Mouse (Mus musculus): ENCODE measurements around the gene Reg4.

Reg4 gene

DNA sequence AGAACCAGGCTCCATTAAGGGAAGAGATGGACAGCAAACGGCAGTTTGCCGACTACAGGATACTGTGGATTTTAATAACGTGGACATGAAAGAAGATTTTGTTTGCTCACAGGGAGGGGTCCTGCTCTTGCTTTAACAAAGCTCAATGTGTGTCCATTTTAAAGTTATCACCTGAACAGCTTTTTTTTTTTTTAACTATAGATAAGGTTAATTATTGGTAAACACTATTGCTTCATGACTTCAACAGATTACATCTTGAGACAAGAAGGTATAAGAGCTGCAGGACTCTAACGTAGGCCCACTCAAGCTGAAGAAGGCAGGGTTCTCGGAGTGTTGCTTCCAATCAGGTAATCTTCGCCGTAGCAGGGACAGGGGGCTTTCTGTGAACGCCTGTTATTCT, at the start of gene Reg4:
Reg4 (plus strand) TSS at position 301 of the 400 bp plus-strand sequence.
- DNase-seq: no peak

DNA sequence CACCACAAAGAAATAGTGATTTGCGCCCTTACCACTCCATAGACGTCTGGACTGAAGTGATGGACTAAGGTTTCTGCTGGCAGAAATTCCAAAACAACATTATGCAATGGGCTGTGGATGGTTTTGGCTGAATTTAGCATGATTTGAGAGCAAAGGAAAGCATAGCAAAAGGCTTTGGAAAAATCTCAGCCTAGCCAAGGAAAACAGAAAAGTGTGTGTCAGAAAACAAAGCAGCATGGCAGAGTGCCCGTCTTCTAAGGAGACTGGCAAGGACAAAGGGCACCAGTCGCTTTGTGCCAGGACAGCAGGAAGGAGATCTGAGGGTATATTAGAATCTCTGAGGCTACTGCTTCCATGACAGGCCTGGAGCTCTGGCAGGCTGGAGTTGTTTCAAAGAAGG, 43.6 kb upstream of the Reg4 start:
- DNase-seq: peak; percentile 44

DNA sequence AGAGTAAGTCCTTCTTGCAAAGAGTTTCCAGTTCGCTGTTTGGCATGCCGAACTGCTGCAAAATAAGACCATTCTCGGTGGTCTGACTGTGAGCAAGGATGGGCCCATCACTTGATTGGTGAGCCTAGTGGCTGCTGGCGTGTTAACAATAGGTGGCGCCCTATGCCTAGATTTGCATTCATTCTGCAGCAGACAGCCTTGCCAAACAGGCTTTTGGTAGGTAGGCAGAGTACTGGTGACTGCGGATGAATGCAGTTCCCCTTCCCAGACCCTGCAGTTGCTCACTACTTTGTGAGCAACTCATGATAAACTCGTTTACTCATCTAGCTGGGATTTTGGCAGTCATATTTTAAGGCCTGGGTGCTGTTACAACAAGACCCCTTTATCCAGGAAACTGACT, 41.2 kb upstream of the Reg4 start:
- DNase-seq: peak; percentile 34

DNA sequence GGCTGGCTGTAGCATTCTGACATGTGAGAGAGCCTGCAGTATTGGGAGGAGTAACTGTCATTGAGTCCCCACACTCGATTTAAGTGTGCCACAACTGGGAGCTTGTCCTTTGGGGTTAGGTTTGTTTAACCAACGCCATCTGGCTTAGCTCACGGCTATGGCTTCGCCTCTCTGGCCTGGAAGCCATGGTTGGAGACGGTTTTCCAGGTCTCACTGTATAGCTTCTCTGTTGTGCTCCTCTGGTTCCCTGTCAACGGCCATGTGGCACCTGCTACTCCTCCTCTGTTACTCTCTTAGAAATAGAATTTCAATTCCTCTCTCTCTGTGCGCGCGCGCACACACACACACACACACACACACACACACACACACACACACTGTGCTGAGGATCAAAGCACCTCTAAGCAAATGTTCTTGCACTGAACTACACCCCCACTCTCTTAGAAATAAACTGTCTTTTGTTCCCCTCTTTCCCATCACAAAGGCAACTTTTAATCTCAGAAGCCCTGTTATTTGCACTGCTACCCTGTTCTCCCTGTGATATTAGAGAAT, 36.7 kb upstream of the Reg4 start:
- no peak for DNase-seq

- DNase-seq: no peak
Observed at GRCm38 (mm10) chr3:98187777-98188176, 34.2 kb upstream of the Reg4 start.

DNA sequence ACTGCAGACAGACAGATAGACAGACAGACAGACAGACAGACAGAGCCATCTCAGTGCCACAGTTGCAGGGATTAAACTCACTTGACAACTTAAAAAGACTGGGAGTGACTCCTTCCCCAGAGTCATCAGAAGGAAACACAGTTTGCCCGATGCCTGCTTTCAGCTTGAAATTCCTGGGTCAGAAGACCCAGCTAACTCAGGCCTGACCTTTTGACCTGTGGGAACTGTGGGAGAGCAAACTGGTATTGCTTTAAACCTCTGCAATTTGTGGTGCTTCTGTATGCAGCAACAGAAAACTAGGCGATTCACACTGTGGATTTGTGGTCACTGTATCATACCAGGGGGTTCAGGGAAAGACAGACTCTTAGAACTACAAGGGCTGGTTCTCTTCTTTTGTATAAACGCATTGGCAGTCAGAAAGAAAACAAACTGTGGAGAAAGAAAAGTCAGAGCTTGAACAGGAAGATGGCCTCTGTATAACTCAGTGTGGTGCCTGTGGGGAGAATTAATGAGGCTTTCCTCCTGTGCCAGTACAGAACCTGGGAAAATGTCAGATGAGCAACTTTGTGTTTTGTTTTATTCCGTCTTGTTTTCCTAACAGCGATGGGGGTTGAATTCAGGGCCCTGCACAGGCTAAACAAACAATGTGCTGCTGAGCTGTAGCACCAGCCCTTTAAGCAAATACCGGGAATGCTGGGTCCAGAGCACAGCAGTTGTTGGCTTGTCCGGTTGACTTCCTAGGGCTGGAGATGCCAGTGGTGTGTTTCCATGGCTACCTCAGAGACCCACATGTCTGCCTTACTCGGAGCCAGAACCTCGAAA, 24.0 kb upstream of the Reg4 start:
- DNase-seq: no peak

GRCm38 (mm10) chr3:98199747-98200146, 22.2 kb upstream of the Reg4 start:
- no peak for DNase-seq

- no peak for DNase-seq
Observed at GRCm38 (mm10) chr3:98203282-98203681, 18.7 kb upstream of the Reg4 start.

- no peak for DNase-seq
Observed at GRCm38 (mm10) chr3:98206977-98207376, 15.0 kb upstream of the Reg4 start.

DNA sequence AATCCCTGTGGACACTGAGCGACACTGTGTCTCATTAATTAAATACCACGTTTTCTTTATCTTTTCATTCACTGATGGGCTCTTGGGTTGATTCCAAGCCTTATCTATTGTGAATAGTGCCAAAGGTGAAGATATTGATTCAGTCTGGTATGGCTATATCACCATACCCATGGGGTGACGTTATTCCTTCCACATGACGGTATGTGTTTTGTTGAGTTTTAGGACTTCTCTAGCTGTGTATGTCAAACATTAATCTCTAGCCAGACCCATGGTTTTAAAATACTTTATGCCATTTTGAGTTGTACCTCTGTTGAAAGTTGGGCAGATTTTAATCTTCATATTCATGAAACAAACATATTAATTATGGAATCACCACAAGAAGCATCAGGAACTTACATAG, 12.8 kb upstream of the Reg4 start:
- DNase-seq: no peak

- no peak for DNase-seq
Observed at GRCm38 (mm10) chr3:98210860-98211259, 11.1 kb upstream of the Reg4 start.

GRCm38 (mm10) chr3:98211301-98212081, 10.5 kb upstream of the Reg4 start:
- peak; percentile 34 for DNase-seq

GRCm38 (mm10) chr3:98216296-98216695, 5.7 kb upstream of the Reg4 start:
- no peak for DNase-seq

DNA sequence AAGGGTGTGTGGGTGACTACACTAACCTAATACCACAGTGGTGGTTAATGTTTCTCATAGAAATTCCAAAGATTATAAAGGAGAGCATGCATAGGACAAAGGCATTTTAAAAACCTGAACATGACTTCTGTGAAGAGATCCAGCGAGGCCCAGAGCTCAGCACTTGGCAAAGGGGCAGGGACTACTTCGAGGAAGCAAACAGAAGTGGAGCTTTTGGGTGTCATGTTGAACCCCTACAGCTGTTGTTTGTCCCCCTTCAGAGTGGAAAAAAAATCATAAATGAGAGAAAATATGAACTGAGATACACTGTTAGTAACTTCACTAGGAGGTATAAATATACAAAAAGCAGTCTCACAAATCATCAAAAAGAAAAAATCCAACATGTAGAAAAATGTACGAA, 1.3 kb downstream of the Reg4 start:
- no peak for DNase-seq

- DNase-seq: peak; percentile 71
Observed at GRCm38 (mm10) chr3:98223783-98224580, 2.0 kb downstream of the Reg4 start.

GRCm38 (mm10) chr3:98224975-98225374, 3.0 kb downstream of the Reg4 start:
- DNase-seq: no peak

DNA sequence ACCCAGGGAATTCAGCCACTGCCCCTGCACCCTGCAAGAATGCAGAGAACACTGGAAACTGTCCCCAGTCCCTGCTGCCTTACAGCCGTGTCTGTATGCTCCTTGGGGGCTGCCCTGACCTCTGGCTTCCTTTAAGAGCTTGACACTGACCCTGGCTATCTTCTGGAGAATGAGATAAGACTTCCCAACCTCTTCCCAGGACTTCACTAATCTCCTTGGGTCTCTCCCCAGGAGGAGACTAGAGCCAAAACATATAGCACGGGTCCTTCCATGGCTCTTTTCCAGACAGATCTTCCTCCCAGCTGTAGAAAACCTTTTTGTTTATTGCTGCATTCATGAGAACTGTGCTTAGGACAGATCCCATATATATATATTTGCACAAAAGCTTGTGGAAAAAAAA, 3.8 kb downstream of the Reg4 start:
- no peak for DNase-seq

DNA sequence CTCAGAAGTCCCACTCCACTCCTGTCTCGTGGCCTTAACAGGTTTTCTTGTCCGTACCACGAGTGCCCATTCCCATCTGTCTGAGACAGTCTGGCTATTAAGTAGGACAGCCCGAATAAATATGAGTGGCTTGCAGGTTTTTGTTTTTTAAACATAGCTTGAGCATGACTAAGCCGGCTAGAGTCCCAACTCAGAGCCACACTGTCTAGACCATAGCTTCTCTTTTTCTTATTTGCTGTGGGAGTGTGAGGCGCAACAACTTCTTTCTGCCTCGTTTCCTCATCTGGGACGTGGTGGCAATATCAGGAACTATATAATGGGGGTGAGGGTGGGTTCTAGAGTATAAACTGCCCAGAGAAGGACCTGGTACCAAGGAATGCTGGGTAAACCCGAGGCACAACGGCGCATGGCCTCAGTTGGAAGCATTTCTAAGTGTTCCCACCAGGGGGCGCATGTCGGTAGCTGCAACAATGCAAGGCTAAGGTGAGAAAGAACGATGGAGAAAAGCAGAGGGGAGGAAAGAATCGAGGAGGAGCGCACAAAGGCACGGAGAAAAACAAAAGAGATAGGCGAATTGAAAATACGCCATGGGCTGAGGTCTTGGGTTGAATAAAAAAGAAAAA, 5.1 kb downstream of the Reg4 start:
- DNase-seq: peak; percentile 79

- no peak for DNase-seq
Observed at GRCm38 (mm10) chr3:98227763-98228162, 5.8 kb downstream of the Reg4 start.

DNA sequence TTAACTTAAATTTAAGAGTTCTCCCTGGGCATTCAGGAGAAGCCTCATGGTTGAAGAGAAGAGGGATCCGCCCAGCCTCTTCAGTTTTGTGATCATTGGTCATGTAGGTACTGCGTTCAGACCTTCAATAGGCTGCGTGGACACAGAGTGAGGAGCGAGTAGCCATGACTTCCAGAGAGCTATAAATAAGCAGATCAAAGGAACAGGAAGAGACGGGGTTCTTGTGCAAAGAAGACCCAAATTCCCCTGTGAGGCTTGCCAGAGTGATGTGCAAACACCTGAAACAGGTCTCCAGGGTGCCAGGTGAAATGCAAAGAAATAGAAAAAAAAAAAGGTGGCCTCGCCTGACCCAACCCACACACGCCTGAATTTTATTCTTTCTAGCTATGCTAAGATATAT, 8.0 kb downstream of the Reg4 start:
- no peak for DNase-seq

DNA sequence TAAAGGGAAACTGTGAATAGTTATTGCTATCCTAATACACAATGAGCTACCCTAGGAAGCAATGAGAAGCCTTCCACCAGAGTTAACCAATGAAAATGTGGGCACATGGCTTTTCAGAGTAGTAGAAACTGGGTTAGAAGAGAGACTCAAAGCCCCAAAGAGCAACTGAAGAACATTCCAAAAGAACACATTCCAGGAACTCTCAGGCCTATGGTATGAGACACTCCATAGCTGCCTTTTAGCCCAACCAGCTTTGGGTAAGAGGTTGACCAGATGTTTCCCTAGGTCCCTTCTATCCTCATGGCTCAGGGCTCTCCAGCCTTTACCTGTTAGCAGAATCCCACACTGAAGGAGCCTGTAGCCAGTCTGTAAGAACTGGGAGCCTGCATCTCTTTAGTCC, 11.5 kb downstream of the Reg4 start:
- no peak for DNase-seq

DNA sequence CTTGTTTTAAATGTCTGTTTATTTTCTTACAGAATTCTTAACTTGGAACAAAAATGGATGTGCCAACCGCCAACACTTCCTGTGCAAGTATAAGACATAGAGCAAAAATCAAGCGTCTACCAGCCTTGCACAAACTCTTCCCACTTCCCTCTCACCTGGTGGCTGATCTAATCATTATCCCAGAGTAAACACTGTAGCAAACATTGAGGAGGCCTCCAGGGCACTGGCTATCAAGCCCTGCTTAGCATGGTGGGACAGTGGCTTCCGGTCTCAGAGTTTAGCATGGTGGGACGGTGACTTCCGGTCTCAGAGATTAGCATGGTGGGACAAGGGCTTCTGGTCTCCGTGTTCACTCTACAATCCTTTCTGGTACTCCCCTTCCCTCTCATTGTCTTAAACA, 14.3 kb downstream of the Reg4 start:
- no peak for DNase-seq

DNA sequence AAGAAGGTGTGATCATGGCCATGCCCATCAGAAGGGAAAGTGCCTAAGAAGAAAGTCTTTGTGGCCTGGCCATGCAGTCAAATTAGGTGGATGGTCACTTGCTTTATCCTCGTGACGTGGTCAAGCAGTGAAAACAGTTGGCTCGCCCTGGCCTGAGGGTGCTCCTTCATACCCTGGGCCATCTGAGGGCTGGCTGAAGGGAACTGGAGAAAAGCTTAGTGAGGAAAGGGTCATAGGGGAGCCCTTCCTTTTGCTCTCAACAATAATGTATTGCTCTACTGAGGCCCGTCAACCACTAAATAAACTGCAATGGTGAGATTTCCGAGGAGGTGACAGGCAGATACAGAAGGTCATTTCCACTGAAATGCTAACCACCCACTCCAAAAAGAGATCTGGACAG, 15.3 kb downstream of the Reg4 start:
- no peak for DNase-seq
